Mouse (Mus musculus): ENCODE results near the gene Galr3. TPM values are rescaled to one million over a fixed set of nuclear protein-coding genes. Genes with fewer than 3 reads are reported as not detected.

Galr3 gene
- polyA plus RNA-seq, 1 experiment from 2014 or later: not detected

DNA sequence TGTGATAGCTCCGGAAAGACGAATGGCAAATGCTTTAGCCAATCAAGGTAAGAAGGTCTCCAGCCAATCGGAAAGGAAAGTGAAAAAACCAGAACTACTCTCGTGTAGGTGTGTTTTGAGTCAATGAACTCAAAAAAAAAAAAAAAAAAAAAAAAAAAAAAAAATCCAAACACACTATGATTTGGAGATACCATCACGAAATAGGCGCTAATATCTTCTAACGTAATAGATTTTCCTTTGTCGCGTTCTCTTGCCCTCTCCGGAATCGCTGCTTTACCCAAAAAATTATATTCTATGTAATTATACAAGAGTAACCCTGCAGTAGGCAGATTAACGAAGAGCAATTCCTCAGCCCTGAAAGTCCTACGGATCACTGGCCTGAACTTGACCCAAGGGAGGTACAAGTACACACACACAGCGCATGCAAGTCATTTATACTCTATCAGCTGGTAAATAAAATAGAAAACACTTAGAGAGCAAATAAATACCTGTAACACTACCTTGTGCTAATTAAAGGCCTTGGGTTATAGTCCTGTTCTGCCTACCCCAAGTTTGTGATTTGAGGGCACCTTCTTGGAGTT, 21.6 kb downstream of the Galr3 start:
- peaks cover 18% of the 10 kb centered on the region for H3K4me1 ChIP-seq
- peaks cover 28% of the 10 kb centered on the region for H3K36me3 ChIP-seq
- no peaks in the 10 kb centered on the region for H3K9me3 ChIP-seq
- ATAC-seq (ENCODE audit: low FRiP score, low read depth): no peak
- H3K27ac ChIP-seq: no peak overlapping the region
- H3K9ac ChIP-seq: no peak overlapping the region
- peak overlapping the region; percentile 31; the same call in 1 of the 2 replicates for H3K4me3 ChIP-seq
- no peaks in the 10 kb centered on the region for H3K27me3 ChIP-seq (replicated peaks)
- WGBS: 10% methylated on average over 14 of the region's 14 CpGs
- H3K4me2 ChIP-seq (replicated peaks): peak overlapping the region; percentile 66

- H3K9ac ChIP-seq: no peak overlapping the region
- H3K27me3 ChIP-seq (replicated peaks): no peaks in the 10 kb centered on the region
- peaks cover 8% of the 10 kb centered on the region for H3K36me3 ChIP-seq
- H3K4me3 ChIP-seq: no peak overlapping the region
- H3K4me2 ChIP-seq (replicated peaks): no peak overlapping the region
- ATAC-seq (ENCODE audit: low FRiP score, low read depth): no peak
- peaks cover 18% of the 10 kb centered on the region for H3K4me1 ChIP-seq
- no peak overlapping the region for H3K27ac ChIP-seq
- no peaks in the 10 kb centered on the region for H3K9me3 ChIP-seq
- 50% methylated on average over 8 of the region's 8 CpGs for WGBS
These were observed 23.5 kb downstream of the Galr3 start for GRCm38 (mm10) chr15:79065086-79065770.

GRCm38 (mm10) chr15:79066276-79066675, 24.6 kb downstream of the Galr3 start:
- Histone ChIP-seq H3K4me3 (no peak overlapping the region), H3K27me3 (replicated peaks) (no peaks in the 10 kb centered on the region), H3K27ac (no peak overlapping the region), H3K36me3 (no peaks in the 10 kb centered on the region), H3K9ac (no peak overlapping the region), H3K9me3 (no peaks in the 10 kb centered on the region), H3K4me2 (replicated peaks) (no peak overlapping the region), H3K4me1 (peaks cover 13% of the 10 kb centered on the region)
- WGBS: 49% methylated on average over 2 of the region's 2 CpGs
- no peak for ATAC-seq (ENCODE audit: low FRiP score, low read depth)

DNA sequence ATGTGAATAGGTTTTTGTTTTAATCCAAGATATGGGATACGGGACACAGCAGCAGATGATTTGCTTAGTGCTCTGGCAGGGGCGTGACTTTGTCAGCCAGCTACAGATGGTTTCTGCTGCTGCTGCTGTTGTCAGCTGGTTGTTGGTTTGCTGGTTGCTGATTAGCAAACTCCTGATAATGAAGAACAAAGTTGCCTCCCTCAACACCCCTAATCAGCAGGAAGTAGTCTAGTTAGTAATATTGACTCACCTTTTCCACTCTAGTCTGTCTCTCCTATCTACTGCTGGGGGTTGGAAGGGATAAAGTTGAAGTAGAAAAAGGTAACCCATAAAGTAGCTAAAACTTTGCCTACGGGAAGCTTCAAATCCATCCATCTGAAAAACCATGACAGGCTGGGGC, 25.9 kb downstream of the Galr3 start:
- Histone ChIP-seq H3K4me3 (no peak overlapping the region), H3K27me3 (replicated peaks) (no peaks in the 10 kb centered on the region), H3K4me2 (replicated peaks) (no peak overlapping the region), H3K4me1 (peaks cover 4% of the 10 kb centered on the region), H3K9ac (no peak overlapping the region), H3K27ac (no peak overlapping the region), H3K9me3 (no peaks in the 10 kb centered on the region), H3K36me3 (no peaks in the 10 kb centered on the region)
- WGBS: 82% methylated on average over 3 of the region's 3 CpGs
- no peak for ATAC-seq (ENCODE audit: low FRiP score, low read depth)

GRCm38 (mm10) chr15:79068416-79068815, 26.7 kb downstream of the Galr3 start:
- Histone ChIP-seq H3K27ac (no peak overlapping the region), H3K9me3 (no peaks in the 10 kb centered on the region), H3K27me3 (replicated peaks) (no peaks in the 10 kb centered on the region), H3K4me1 (peaks cover 3% of the 10 kb centered on the region), H3K4me2 (replicated peaks) (no peak overlapping the region), H3K36me3 (no peaks in the 10 kb centered on the region), H3K4me3 (no peak overlapping the region), H3K9ac (no peak overlapping the region)
- no peak for ATAC-seq (ENCODE audit: low FRiP score, low read depth)
- WGBS: 83% methylated on average over 3 of the region's 3 CpGs

GRCm38 (mm10) chr15:79071117-79072039, 29.7 kb downstream of the Galr3 start:
- Histone ChIP-seq H3K9me3 (no peaks in the 10 kb centered on the region), H3K4me2 (replicated peaks) (no peak overlapping the region), H3K36me3 (peaks cover under 1% of the 10 kb centered on the region), H3K27ac (no peak overlapping the region), H3K4me3 (no peak overlapping the region), H3K4me1 (peaks cover 12% of the 10 kb centered on the region), H3K27me3 (replicated peaks) (no peaks in the 10 kb centered on the region), H3K9ac (no peak overlapping the region)
- ATAC-seq (ENCODE audit: low FRiP score, low read depth): no peak
- WGBS: 73% methylated on average over 5 of the region's 5 CpGs

DNA sequence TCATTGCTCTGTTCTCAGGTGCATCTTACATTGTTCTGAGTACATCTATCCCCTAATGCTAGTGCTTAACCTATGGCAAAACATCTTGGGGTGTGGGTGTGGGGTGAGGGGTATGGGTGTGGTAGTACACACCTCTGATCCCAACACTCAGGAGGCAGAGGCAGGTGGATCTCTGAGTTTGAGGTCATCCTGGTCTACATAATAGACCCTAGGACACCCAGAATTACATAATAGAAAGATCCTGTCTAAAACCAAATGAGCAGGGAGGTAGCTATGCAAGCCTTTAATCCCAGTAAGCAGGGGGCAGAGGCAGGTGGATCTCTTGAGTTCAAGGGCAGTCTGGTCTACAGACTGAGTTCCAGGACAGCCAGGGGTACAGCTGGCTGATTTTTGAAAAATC, 32.1 kb downstream of the Galr3 start:
- Histone ChIP-seq H3K9me3 (no peaks in the 10 kb centered on the region), H3K27me3 (replicated peaks) (no peaks in the 10 kb centered on the region), H3K9ac (no peak overlapping the region), H3K4me1 (peaks cover 12% of the 10 kb centered on the region), H3K36me3 (peaks cover 24% of the 10 kb centered on the region), H3K27ac (no peak overlapping the region), H3K4me2 (replicated peaks) (no peak overlapping the region), H3K4me3 (no peak overlapping the region)
- no peak for ATAC-seq (ENCODE audit: low FRiP score, low read depth)

DNA sequence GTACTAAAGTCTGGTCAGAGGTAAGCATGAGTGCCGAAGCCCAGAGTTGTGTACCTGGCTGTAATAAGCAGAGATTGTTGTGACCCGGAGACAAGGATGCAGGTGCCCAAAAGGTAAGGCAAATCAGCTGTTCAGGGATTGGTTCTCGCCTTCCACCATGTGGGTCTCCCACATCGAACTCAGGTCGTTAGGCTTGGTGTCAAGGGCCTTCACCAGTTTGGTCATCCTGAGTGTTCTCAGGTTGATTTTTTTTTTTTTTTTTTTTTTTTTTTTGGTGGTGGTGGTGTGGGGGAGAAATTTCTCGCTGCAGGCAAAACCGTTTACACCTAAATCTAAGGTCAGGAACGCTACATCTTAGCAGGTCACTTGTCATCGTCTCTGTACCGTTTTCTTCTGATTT, 32.8 kb downstream of the Galr3 start:
- Histone ChIP-seq H3K27ac (no peak overlapping the region), H3K4me3 (peak overlapping the region; percentile 90), H3K27me3 (replicated peaks) (no peaks in the 10 kb centered on the region), H3K9ac (peak overlapping the region; percentile 80; the same call in 1 of the 2 replicates), H3K36me3 (peaks cover 31% of the 10 kb centered on the region), H3K4me1 (peaks cover 12% of the 10 kb centered on the region), H3K9me3 (no peaks in the 10 kb centered on the region), H3K4me2 (replicated peaks) (peak overlapping the region; percentile 93)
- no peak for ATAC-seq (ENCODE audit: low FRiP score, low read depth)
- WGBS: 42% methylated on average over 10 of the region's 10 CpGs

DNA sequence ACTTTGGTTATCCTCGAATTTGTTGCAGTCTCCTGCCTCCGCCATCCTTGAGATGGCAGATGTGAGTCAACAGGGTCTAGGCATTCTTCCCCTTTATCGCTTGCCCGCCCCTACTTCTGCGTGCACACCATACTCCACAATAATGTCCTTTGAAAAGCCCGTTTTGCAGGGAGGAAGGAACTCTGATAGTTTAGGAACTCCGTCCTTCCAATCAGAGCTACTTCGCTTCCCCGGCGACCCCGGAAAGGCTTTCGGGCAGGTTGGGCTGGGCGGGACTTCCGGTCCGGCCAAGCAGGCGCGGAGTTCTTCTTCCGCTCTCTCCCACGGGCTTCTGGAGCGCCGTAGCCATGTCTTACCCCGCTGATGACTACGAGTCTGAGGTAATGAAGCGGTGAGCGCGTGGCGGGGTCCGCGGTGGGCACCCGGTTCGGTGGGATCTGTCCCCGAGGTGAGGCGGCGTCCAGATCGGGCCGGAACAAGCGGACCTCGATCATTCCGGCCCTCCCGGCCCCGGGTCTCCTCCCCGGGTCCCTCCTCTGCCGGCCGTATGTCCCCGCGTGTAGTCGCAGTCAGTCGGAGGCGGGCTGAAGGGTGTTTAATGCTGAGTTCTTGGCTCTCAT, 33.3 kb downstream of the Galr3 start, which contains the start of gene Eif3l:
Gene Eif3l, plus strand, starts transcription at position 267 of the 620 bp plus-strand sequence.
- Histone ChIP-seq H3K4me3 (peak within 1 kb of the TSS; percentile 90), H3K36me3 (peaks cover 37% of the 10 kb centered on the region)
- WGBS: under 1% methylated on average over 49 of the region's 49 CpGs

GRCm38 (mm10) chr15:79075658-79076365, 34.1 kb downstream of the Galr3 start:
- H3K36me3 ChIP-seq: peaks cover 42% of the 10 kb centered on the region
- peak overlapping the region; percentile 90 for H3K4me3 ChIP-seq
- no peaks in the 10 kb centered on the region for H3K27me3 ChIP-seq (replicated peaks)
- no peaks in the 10 kb centered on the region for H3K9me3 ChIP-seq
- no peak overlapping the region for H3K27ac ChIP-seq
- H3K4me1 ChIP-seq: peaks cover 12% of the 10 kb centered on the region
- no peak for ATAC-seq (ENCODE audit: low FRiP score, low read depth)
- peak overlapping the region; percentile 93 for H3K4me2 ChIP-seq (replicated peaks)
- WGBS: 37% methylated on average over 15 of the region's 15 CpGs
- H3K9ac ChIP-seq: peak overlapping the region; percentile 80

More for the DNA sequence above, 33.3 kb downstream of the Galr3 start, which contains the start of gene Eif3l:
- no peaks in the 10 kb centered on the region for H3K27me3 ChIP-seq (replicated peaks)
- no peaks in the 10 kb centered on the region for H3K9me3 ChIP-seq
- H3K4me1 ChIP-seq: peaks cover 12% of the 10 kb centered on the region
- ATAC-seq (ENCODE audit: low FRiP score, low read depth): peak; percentile 76
- peak within 1 kb of the TSS; percentile 93 for H3K4me2 ChIP-seq (replicated peaks)
- peak within 1 kb of the TSS; percentile 80 for H3K9ac ChIP-seq
- H3K27ac ChIP-seq: peak within 1 kb of the TSS; percentile 54; the same call in 1 of the 2 replicates

- Histone ChIP-seq H3K27ac (no peak overlapping the region), H3K36me3 (peaks cover 79% of the 10 kb centered on the region), H3K4me2 (replicated peaks) (no peak overlapping the region), H3K27me3 (replicated peaks) (no peaks in the 10 kb centered on the region), H3K4me1 (peaks cover 8% of the 10 kb centered on the region), H3K9ac (no peak overlapping the region), H3K9me3 (no peaks in the 10 kb centered on the region), H3K4me3 (no peak overlapping the region)
- ATAC-seq (ENCODE audit: low FRiP score, low read depth): no peak
- WGBS: 97% methylated on average over 7 of the region's 7 CpGs
These were observed 37.9 kb downstream of the Galr3 start for GRCm38 (mm10) chr15:79079567-79079966.

Measured in neural tube, embryonic 12.5 days (tissue).